Mouse (Mus musculus) spleen, adult 2 months (tissue): Measurements from ENCODE around the gene Pitpnm3.

Source experiments
- CTCF ChIP-seq: fragments of 200-500 bp; IDR thresholded peaks from 2 replicates; pipeline ENCODE4 v1.5.1; 2011; ENCODE audit warnings: mild to moderate bottlenecking, inconsistent platforms; ENCODE audit not compliant: insufficient read depth, insufficient read length, insufficient replicate concordance; ENCODE audit errors: extremely low read depth
- POLR2A ChIP-seq: fragments of 200-500 bp; IDR thresholded peaks from 2 replicates; pipeline ENCODE4 v1.6.1; 2011; ENCODE audit warnings: low read depth, low read length, inconsistent platforms

GRCm38 (mm10) chr11:72184252-72184651 lies 48.7 kb upstream of the Pitpnm3 start:
- TF ChIP-seq CTCF (no peak), POLR2A (no peak)
